Mouse (Mus musculus): ENCODE results near the gene Fndc3a. TPM values are rescaled to one million over a fixed set of nuclear protein-coding genes. Genes with fewer than 3 reads are reported as not detected.

Fndc3a gene
- total and polyA plus RNA-seq, 2 experiments: 27.9 to 36.9 TPM

GRCm38 (mm10) chr14:72604077-72604476, 105.7 kb downstream of the Fndc3a start:
- H3K27me3 ChIP-seq (ENCODE audit: control insufficient read depth, insufficient read depth, low read length): no peaks in the 10 kb centered on the region
- H3K27ac ChIP-seq (replicated peaks; ENCODE audit: insufficient read depth, low read depth, low read length): no peak overlapping the region; the same call in none of the 2 replicates
- 0 out of 2 replicates have a peak overlapping the region, but pooled peaks have one; percentile 15 for H3K4me3 ChIP-seq (ENCODE audit: insufficient read depth, low read depth, low read length)
- TF ChIP-seq CTCF (IDR thresholded peaks at IDR 0.05; ENCODE audit: low read depth, low read length) (no peak), POLR2A (IDR thresholded peaks at IDR 0.05; ENCODE audit: extremely low read depth, insufficient read depth, low read length) (no peak)
- H3K9ac ChIP-seq (ENCODE audit: low read depth, low read length): no peak overlapping the region
- 77% methylated on average over 3 of the region's 3 CpGs for WGBS
- no peaks in the 10 kb centered on the region for H3K36me3 ChIP-seq (ENCODE audit: control insufficient read depth, insufficient read depth, low read length)
- peaks cover 11% of the 10 kb centered on the region; the same call in 1 of the 2 replicates for H3K79me2 ChIP-seq (ENCODE audit: control insufficient read depth, insufficient read depth, low read length)
- DNase-seq (ENCODE audit: extremely low read depth, low read depth, low spot score): peak; percentile 83
- H3K4me1 ChIP-seq (ENCODE audit: control insufficient read depth, insufficient read depth, low read length): peaks cover 22% of the 10 kb centered on the region

- DNase-seq (ENCODE audit: extremely low read depth, low read depth, low spot score): no peak
- Histone ChIP-seq H3K36me3 (ENCODE audit: control insufficient read depth, insufficient read depth, low read length) (no peaks in the 10 kb centered on the region), H3K27me3 (ENCODE audit: control insufficient read depth, insufficient read depth, low read length) (no peaks in the 10 kb centered on the region), H3K9ac (ENCODE audit: low read depth, low read length) (peak overlapping the region; percentile 62), H3K4me3 (ENCODE audit: insufficient read depth, low read depth, low read length) (peak overlapping the region; percentile 61), H3K79me2 (ENCODE audit: control insufficient read depth, insufficient read depth, low read length) (peaks cover 17% of the 10 kb centered on the region; the same call in 1 of the 2 replicates), H3K4me1 (ENCODE audit: control insufficient read depth, insufficient read depth, low read length) (peaks cover 26% of the 10 kb centered on the region), H3K27ac (replicated peaks; ENCODE audit: insufficient read depth, low read depth, low read length) (peak overlapping the region; percentile 69)
- TF ChIP-seq CTCF (IDR thresholded peaks at IDR 0.05; ENCODE audit: low read depth, low read length): no peak
- TF ChIP-seq POLR2A (IDR thresholded peaks at IDR 0.05; ENCODE audit: extremely low read depth, insufficient read depth, low read length): no peak
- WGBS: under 1% methylated on average over 8 of the region's 8 CpGs
These were observed 106.6 kb downstream of the Fndc3a start for GRCm38 (mm10) chr14:72603194-72603521.

- H3K79me2 ChIP-seq (ENCODE audit: control insufficient read depth, insufficient read depth, low read length): peaks cover 20% of the 10 kb centered on the region; the same call in 1 of the 2 replicates
- TF ChIP-seq CTCF (IDR thresholded peaks at IDR 0.05; ENCODE audit: low read depth, low read length): no peak
- peak; percentile 42; the same call in 1 of the 2 replicates for TF ChIP-seq POLR2A (IDR thresholded peaks at IDR 0.05; ENCODE audit: extremely low read depth, insufficient read depth, low read length)
- H3K9ac ChIP-seq (ENCODE audit: low read depth, low read length): peak overlapping the region; percentile 76
- WGBS: under 1% methylated on average over 20 of the region's 20 CpGs
- peak overlapping the region; percentile 69 for H3K27ac ChIP-seq (replicated peaks; ENCODE audit: insufficient read depth, low read depth, low read length)
- peak overlapping the region; percentile 61 for H3K4me3 ChIP-seq (ENCODE audit: insufficient read depth, low read depth, low read length)
- peak; percentile 96 for DNase-seq (ENCODE audit: extremely low read depth, low read depth, low spot score)
- peaks cover 4% of the 10 kb centered on the region for H3K36me3 ChIP-seq (ENCODE audit: control insufficient read depth, insufficient read depth, low read length)
- peaks cover 28% of the 10 kb centered on the region for H3K4me1 ChIP-seq (ENCODE audit: control insufficient read depth, insufficient read depth, low read length)
- no peaks in the 10 kb centered on the region for H3K27me3 ChIP-seq (ENCODE audit: control insufficient read depth, insufficient read depth, low read length)
These were observed 107.1 kb downstream of the Fndc3a start for GRCm38 (mm10) chr14:72602521-72603193.

GRCm38 (mm10) chr14:72601381-72602305, 108.2 kb downstream of the Fndc3a start:
- Histone ChIP-seq H3K27ac (replicated peaks; ENCODE audit: insufficient read depth, low read depth, low read length) (peak overlapping the region; percentile 76), H3K27me3 (ENCODE audit: control insufficient read depth, insufficient read depth, low read length) (no peaks in the 10 kb centered on the region), H3K4me1 (ENCODE audit: control insufficient read depth, insufficient read depth, low read length) (peaks cover 32% of the 10 kb centered on the region), H3K36me3 (ENCODE audit: control insufficient read depth, insufficient read depth, low read length) (peaks cover 11% of the 10 kb centered on the region), H3K4me3 (ENCODE audit: insufficient read depth, low read depth, low read length) (peak overlapping the region; percentile 61), H3K79me2 (ENCODE audit: control insufficient read depth, insufficient read depth, low read length) (peaks cover 25% of the 10 kb centered on the region; the same call in 1 of the 2 replicates), H3K9ac (ENCODE audit: low read depth, low read length) (peak overlapping the region; percentile 76)
- WGBS: 12% methylated on average over 5 of the region's 5 CpGs
- no peak for TF ChIP-seq CTCF (IDR thresholded peaks at IDR 0.05; ENCODE audit: low read depth, low read length)
- no peak for TF ChIP-seq POLR2A (IDR thresholded peaks at IDR 0.05; ENCODE audit: extremely low read depth, insufficient read depth, low read length)
- peak; percentile 72 for DNase-seq (ENCODE audit: extremely low read depth, low read depth, low spot score)

- Histone ChIP-seq H3K79me2 (ENCODE audit: control insufficient read depth, insufficient read depth, low read length) (peaks cover 28% of the 10 kb centered on the region; the same call in 1 of the 2 replicates), H3K27ac (replicated peaks; ENCODE audit: insufficient read depth, low read depth, low read length) (peak overlapping the region; percentile 40), H3K9ac (ENCODE audit: low read depth, low read length) (peak overlapping the region; percentile 75; the same call in 1 of the 2 replicates), H3K4me3 (ENCODE audit: insufficient read depth, low read depth, low read length) (peak overlapping the region; percentile 52), H3K36me3 (ENCODE audit: control insufficient read depth, insufficient read depth, low read length) (peaks cover 17% of the 10 kb centered on the region), H3K4me1 (ENCODE audit: control insufficient read depth, insufficient read depth, low read length) (peaks cover 34% of the 10 kb centered on the region), H3K27me3 (ENCODE audit: control insufficient read depth, insufficient read depth, low read length) (no peaks in the 10 kb centered on the region)
- DNase-seq (ENCODE audit: extremely low read depth, low read depth, low spot score): peak; percentile 70
- 0 out of 2 replicates have a peak, but pooled peaks have one; percentile 10 for TF ChIP-seq CTCF (IDR thresholded peaks at IDR 0.05; ENCODE audit: low read depth, low read length)
- no peak for TF ChIP-seq POLR2A (IDR thresholded peaks at IDR 0.05; ENCODE audit: extremely low read depth, insufficient read depth, low read length)
- WGBS: 19% methylated on average over 6 of the region's 6 CpGs
These were observed 109.4 kb downstream of the Fndc3a start for GRCm38 (mm10) chr14:72600375-72600774.
